Mouse (Mus musculus) G1E (cell line): ENCODE measurements around the gene Rchy1.

Source experiments
- CTCF ChIP-seq: IDR thresholded peaks from 2 replicates; pipeline ENCODE4 v1.5.1; 2012; ENCODE audit warnings: low read depth, low read length, inconsistent platforms, mixed read lengths
- GATA1 ChIP-seq: IDR thresholded peaks from 2 replicates; pipeline ENCODE4 v1.6.1; 2012; ENCODE audit warnings: borderline replicate concordance, low read length, inconsistent platforms, mixed read lengths
- POLR2AphosphoS5 ChIP-seq: IDR thresholded peaks from 2 replicates; pipeline ENCODE4 v1.6.1; 2012; ENCODE audit warnings: low read depth, low read length, inconsistent platforms; ENCODE audit not compliant: insufficient replicate concordance
- TAL1 ChIP-seq: conservative IDR thresholded peaks from 2 replicates; pipeline ENCODE4 v1.6.1; 2012; ENCODE audit warnings: low read depth, low read length, inconsistent platforms, mixed read lengths

- no peak for TF ChIP-seq CTCF
- no peak for TF ChIP-seq POLR2AphosphoS5
- TF ChIP-seq GATA1: no peak
- no peak for TF ChIP-seq TAL1
Observed at GRCm38 (mm10) chr5:91962639-91963440, at the start of gene Rchy1.
